Mouse (Mus musculus): ENCODE measurements around the gene Mcrip1. TPM values are rescaled to one million over a fixed set of nuclear protein-coding genes. Genes with fewer than 3 reads are reported as not detected.

Mcrip1 gene
- polyA plus RNA-seq, 1 experiment from 2014 or later, result 242 TPM

- H3K9me3 ChIP-seq, result no peaks in the 10 kb centered on the region
- no peak for ATAC-seq (replicated peaks)
Measured at GRCm38 (mm10) chr11:120580190-120580589, 30.7 kb upstream of the Mcrip1 start.

GRCm38 (mm10) chr11:120579316-120580107 is 30.0 kb upstream of the Mcrip1 start:
- peak overlapping the region; percentile 84; the same call in 1 of the 2 replicates for H3K9ac ChIP-seq (replicated peaks)
- H3K36me3 ChIP-seq, result peaks cover 32% of the 10 kb centered on the region
- ATAC-seq (replicated peaks), result no peak
- 64% methylated on average over 15 of the region's 15 CpGs for WGBS
- peak overlapping the region; percentile 96 for H3K27ac ChIP-seq (replicated peaks)
- H3K4me2 ChIP-seq (replicated peaks), result peak overlapping the region; percentile 88
- H3K4me1 ChIP-seq, result peaks cover 33% of the 10 kb centered on the region
- H3K4me3 ChIP-seq, result peak overlapping the region; percentile 86
- H3K27me3 ChIP-seq, result no peaks in the 10 kb centered on the region
- no peaks in the 10 kb centered on the region for H3K9me3 ChIP-seq

More at GRCm38 (mm10) chr11:120580190-120580589, 30.7 kb upstream of the Mcrip1 start:
- Histone ChIP-seq H3K36me3 (peaks cover 36% of the 10 kb centered on the region), H3K27ac (replicated peaks) (peak overlapping the region; percentile 96), H3K4me1 (peaks cover 30% of the 10 kb centered on the region), H3K9ac (replicated peaks) (peak overlapping the region; percentile 84), H3K27me3 (no peaks in the 10 kb centered on the region), H3K4me2 (replicated peaks) (peak overlapping the region; percentile 88), H3K4me3 (peak overlapping the region; percentile 86)
- WGBS, result 66% methylated on average over 7 of the region's 7 CpGs

- Histone ChIP-seq H3K27ac (replicated peaks) (no peak overlapping the region), H3K36me3 (peaks cover 26% of the 10 kb centered on the region), H3K4me3 (no peak overlapping the region), H3K27me3 (no peaks in the 10 kb centered on the region), H3K4me2 (replicated peaks) (no peak overlapping the region), H3K9me3 (no peaks in the 10 kb centered on the region), H3K4me1 (peaks cover 41% of the 10 kb centered on the region), H3K9ac (replicated peaks) (no peak overlapping the region)
- no peak for ATAC-seq (replicated peaks)
- 86% methylated on average over 11 of the region's 11 CpGs for WGBS
Measured at GRCm38 (mm10) chr11:120578694-120579243, 29.2 kb upstream of the Mcrip1 start.

- Histone ChIP-seq H3K9me3 (no peaks in the 10 kb centered on the region), H3K36me3 (peaks cover 25% of the 10 kb centered on the region), H3K4me3 (no peak overlapping the region), H3K4me1 (peaks cover 42% of the 10 kb centered on the region), H3K9ac (replicated peaks) (no peak overlapping the region), H3K27me3 (no peaks in the 10 kb centered on the region), H3K27ac (replicated peaks) (no peak overlapping the region), H3K4me2 (replicated peaks) (no peak overlapping the region)
- ATAC-seq (replicated peaks), result no peak
- WGBS, result 93% methylated on average over 10 of the region's 10 CpGs
Measured at GRCm38 (mm10) chr11:120578024-120578693, 28.6 kb upstream of the Mcrip1 start.

- H3K9me3 ChIP-seq, result no peaks in the 10 kb centered on the region
- no peak for ATAC-seq (replicated peaks)
- no peaks in the 10 kb centered on the region for H3K27me3 ChIP-seq
- H3K9ac ChIP-seq (replicated peaks), result no peak overlapping the region
- no peak overlapping the region for H3K27ac ChIP-seq (replicated peaks)
- H3K4me2 ChIP-seq (replicated peaks), result no peak overlapping the region
- WGBS, result 82% methylated on average over 7 of the region's 7 CpGs
- peaks cover 25% of the 10 kb centered on the region for H3K36me3 ChIP-seq
- no peak overlapping the region for H3K4me3 ChIP-seq
- H3K4me1 ChIP-seq, result peaks cover 40% of the 10 kb centered on the region
Measured at GRCm38 (mm10) chr11:120577211-120578023, 27.9 kb upstream of the Mcrip1 start.

- Histone ChIP-seq H3K27ac (replicated peaks) (no peak overlapping the region), H3K4me1 (peaks cover 38% of the 10 kb centered on the region), H3K27me3 (no peaks in the 10 kb centered on the region), H3K9me3 (no peaks in the 10 kb centered on the region), H3K4me3 (no peak overlapping the region), H3K36me3 (peaks cover 25% of the 10 kb centered on the region), H3K9ac (replicated peaks) (no peak overlapping the region), H3K4me2 (replicated peaks) (no peak overlapping the region)
- 93% methylated on average over 3 of the region's 3 CpGs for WGBS
- no peak for ATAC-seq (replicated peaks)
Measured at GRCm38 (mm10) chr11:120576365-120576981, 26.9 kb upstream of the Mcrip1 start.

- H3K27ac ChIP-seq (replicated peaks), result no peak overlapping the region
- no peak overlapping the region for H3K9ac ChIP-seq (replicated peaks)
- ATAC-seq (replicated peaks), result no peak
- no peaks in the 10 kb centered on the region for H3K27me3 ChIP-seq
- no peak overlapping the region for H3K4me2 ChIP-seq (replicated peaks)
- peaks cover 29% of the 10 kb centered on the region for H3K36me3 ChIP-seq
- no peak overlapping the region for H3K4me3 ChIP-seq
- no peaks in the 10 kb centered on the region for H3K9me3 ChIP-seq
- peaks cover 43% of the 10 kb centered on the region for H3K4me1 ChIP-seq
Measured at GRCm38 (mm10) chr11:120575940-120576339, 26.4 kb upstream of the Mcrip1 start.

- WGBS, result 78% methylated on average over 2 of the region's 2 CpGs
- H3K4me1 ChIP-seq, result peaks cover 41% of the 10 kb centered on the region
- H3K27me3 ChIP-seq, result no peaks in the 10 kb centered on the region
- no peak overlapping the region for H3K4me3 ChIP-seq
- H3K9me3 ChIP-seq, result no peaks in the 10 kb centered on the region
- no peak overlapping the region for H3K4me2 ChIP-seq (replicated peaks)
- H3K27ac ChIP-seq (replicated peaks), result no peak overlapping the region
- H3K9ac ChIP-seq (replicated peaks), result no peak overlapping the region
- ATAC-seq (replicated peaks), result no peak
- peaks cover 38% of the 10 kb centered on the region for H3K36me3 ChIP-seq
Measured at GRCm38 (mm10) chr11:120575046-120575445, 25.5 kb upstream of the Mcrip1 start.

- Histone ChIP-seq H3K4me1 (peaks cover 33% of the 10 kb centered on the region), H3K27ac (replicated peaks) (no peak overlapping the region), H3K4me2 (replicated peaks) (peak overlapping the region; percentile 79), H3K36me3 (peaks cover 39% of the 10 kb centered on the region), H3K27me3 (no peaks in the 10 kb centered on the region), H3K4me3 (peak overlapping the region; percentile 69), H3K9ac (replicated peaks) (peak overlapping the region; percentile 82), H3K9me3 (no peaks in the 10 kb centered on the region)
- 41% methylated on average over 5 of the region's 5 CpGs for WGBS
- no peak for ATAC-seq (replicated peaks)
Measured at GRCm38 (mm10) chr11:120574278-120574600, 24.7 kb upstream of the Mcrip1 start.

GRCm38 (mm10) chr11:120573585-120574277 is 24.2 kb upstream of the Mcrip1 start:
- peak overlapping the region; percentile 90 for H3K27ac ChIP-seq (replicated peaks)
- H3K4me1 ChIP-seq, result peaks cover 28% of the 10 kb centered on the region
- peak overlapping the region; percentile 69 for H3K4me3 ChIP-seq
- H3K36me3 ChIP-seq, result peaks cover 35% of the 10 kb centered on the region
- under 1% methylated on average over 23 of the region's 23 CpGs for WGBS
- no peak for ATAC-seq (replicated peaks)
- peak overlapping the region; percentile 82 for H3K9ac ChIP-seq (replicated peaks)
- H3K4me2 ChIP-seq (replicated peaks), result peak overlapping the region; percentile 79
- H3K9me3 ChIP-seq, result no peaks in the 10 kb centered on the region
- no peaks in the 10 kb centered on the region for H3K27me3 ChIP-seq

Data from forebrain, embryonic 15.5 days (tissue).